Mouse (Mus musculus) CH12.LX (cell line): ENCODE data around the gene 2810408A11Rik. TPM values are rescaled to one million over a fixed set of nuclear protein-coding genes. Genes with fewer than 3 reads are reported as not detected.

Source experiments
- DNase-seq: peaks from one replicate; pipeline ENCODE4 v3.0.0-alpha.2; 2013; ENCODE audit errors: extremely low read depth
- H3K27ac ChIP-seq: 2 replicates; pipeline ENCODE4 v1.5.1; 2012; ENCODE audit warnings: low read depth, mild to moderate bottlenecking, control low read depth, moderate library complexity; ENCODE audit not compliant: insufficient read depth
- H3K27me3 ChIP-seq: replicated peaks from 2 replicates; pipeline ENCODE3; 2012; ENCODE audit warnings: inconsistent platforms
- H3K36me3 ChIP-seq, 2 experiments: replicated peaks in 1 of 2; 2 replicates each; pipeline versions ENCODE3 to v1.6.1; 2012; ENCODE audit warnings: inconsistent platforms in 1 of 2, low read length in 1 of 2, mild to moderate bottlenecking in 1 of 2, mixed read lengths in 1 of 2, moderate library complexity in 1 of 2; ENCODE audit not compliant: control insufficient read depth in 1 of 2, insufficient read depth in 1 of 2
- H3K4me1 ChIP-seq, 2 experiments: 2 replicates each; pipeline ENCODE4 v1.6.1; 2012; ENCODE audit warnings: inconsistent platforms in 1 of 2, moderate library complexity in 1 of 2; ENCODE audit not compliant: insufficient read depth in 2 of 2, control insufficient read depth in 1 of 2
- H3K4me2 ChIP-seq: 2 replicates; pipeline ENCODE4 v1.6.1; 2012; ENCODE audit warnings: low read depth, mild to moderate bottlenecking, control low read depth; ENCODE audit not compliant: poor library complexity, insufficient read depth, severe bottlenecking
- H3K4me3 ChIP-seq, 3 experiments: fragments of 150-350 bp in 1 of 3; sonication (generic) in 1 of 3; replicated peaks in 1 of 3; 2 replicates each; pipeline versions ENCODE3 to v1.5.1; 2011 to 2012; ENCODE audit warnings: low read depth in 2 of 3, low read length in 2 of 3, mild to moderate bottlenecking in 2 of 3, moderate library complexity in 2 of 3, control low read depth in 1 of 3, improper control_type of control experiment in 1 of 3, inconsistent platforms in 1 of 3, mixed read lengths in 1 of 3; ENCODE audit not compliant: poor library complexity in 1 of 3
- H3K79me2 ChIP-seq: replicated peaks from 2 replicates; pipeline ENCODE4 v1.6.1; 2012; ENCODE audit warnings: mild to moderate bottlenecking, moderate library complexity; ENCODE audit not compliant: control insufficient read depth, poor library complexity, insufficient read depth, severe bottlenecking; ENCODE audit errors: extremely low read depth
- H3K9ac ChIP-seq: 2 replicates; pipeline ENCODE4 v1.6.1; 2012; ENCODE audit warnings: low read depth, mild to moderate bottlenecking, control low read depth, moderate library complexity; ENCODE audit not compliant: insufficient read depth
- H3K9me3 ChIP-seq: replicated peaks from 2 replicates; pipeline ENCODE3; 2012; ENCODE audit warnings: low read length, inconsistent platforms, mixed read lengths
- BHLHE40 ChIP-seq: IDR thresholded peaks from 2 replicates; pipeline ENCODE4 v1.6.1; 2011; ENCODE audit warnings: mild to moderate bottlenecking, low read depth, low read length, improper control_type of control experiment
- CTCF ChIP-seq, 2 experiments: IDR thresholded peaks in 1 of 2; conservative IDR thresholded peaks in 1 of 2; 2 replicates each; pipeline ENCODE4 v1.5.1; 2011 to 2012; ENCODE audit warnings: low read depth in 2 of 2, low read length in 2 of 2, improper control_type of control experiment in 1 of 2, inconsistent platforms in 1 of 2, mild to moderate bottlenecking in 1 of 2, moderate library complexity in 1 of 2
- E2F4 ChIP-seq: IDR thresholded peaks from 2 replicates; pipeline ENCODE4 v1.6.1; 2011; ENCODE audit warnings: low read depth, low read length, improper control_type of control experiment; ENCODE audit not compliant: insufficient replicate concordance
- EP300 ChIP-seq: IDR thresholded peaks from 2 replicates; pipeline ENCODE4 v1.6.1; 2011; ENCODE audit warnings: low read length, improper control_type of control experiment
- ETS1 ChIP-seq: conservative IDR thresholded peaks from 2 replicates; pipeline ENCODE4 v1.6.1; 2012; ENCODE audit warnings: low read depth, mild to moderate bottlenecking, inconsistent platforms, low read length, improper control_type of control experiment, moderate library complexity
- GABPA ChIP-seq: IDR thresholded peaks from 2 replicates; pipeline ENCODE4 v1.6.1; 2012; ENCODE audit warnings: low read depth, low read length, improper control_type of control experiment, inconsistent platforms; ENCODE audit not compliant: insufficient replicate concordance
- IRF4 ChIP-seq: IDR thresholded peaks from 2 replicates; pipeline ENCODE4 v1.6.1; 2014; ENCODE audit warnings: low read depth, mild to moderate bottlenecking, inconsistent platforms, low read length, improper control_type of control experiment
- JUN ChIP-seq: IDR thresholded peaks from 2 replicates; pipeline ENCODE4 v1.6.1; 2011; ENCODE audit warnings: low read depth, mild to moderate bottlenecking, low read length, improper control_type of control experiment, moderate library complexity; ENCODE audit not compliant: insufficient read depth
- JUND ChIP-seq: conservative IDR thresholded peaks from 2 replicates; pipeline ENCODE4 v1.6.1; 2011; ENCODE audit warnings: low read depth, low read length, improper control_type of control experiment
- MAX ChIP-seq: IDR thresholded peaks from 2 replicates; pipeline ENCODE4 v1.6.1; 2011; ENCODE audit warnings: low read length, improper control_type of control experiment
- MAZ ChIP-seq: IDR thresholded peaks from 2 replicates; pipeline ENCODE4 v1.6.1; 2012; ENCODE audit warnings: low read depth, mild to moderate bottlenecking, inconsistent platforms, low read length, improper control_type of control experiment, moderate library complexity
- MXI1 ChIP-seq: IDR thresholded peaks from 2 replicates; pipeline ENCODE4 v1.6.1; 2011; ENCODE audit warnings: mild to moderate bottlenecking, low read depth, low read length, improper control_type of control experiment
- MYC ChIP-seq: IDR thresholded peaks from 2 replicates; pipeline ENCODE4 v1.6.1; 2011; ENCODE audit warnings: low read depth, mild to moderate bottlenecking, improper control_type of control experiment, low read length
- PAX5 ChIP-seq: IDR thresholded peaks from 2 replicates; pipeline ENCODE4 v1.6.1; 2012; ENCODE audit warnings: low read length, inconsistent platforms, mixed read lengths
- POLR2A ChIP-seq: IDR thresholded peaks from 2 replicates; pipeline ENCODE4 v1.6.1; 2011; ENCODE audit warnings: low read depth, mild to moderate bottlenecking, improper control_type of control experiment, low read length
- SIN3A ChIP-seq: IDR thresholded peaks from 2 replicates; pipeline ENCODE4 v1.6.1; 2012; ENCODE audit warnings: low read length, improper control_type of control experiment, inconsistent platforms
- TBP ChIP-seq: conservative IDR thresholded peaks from 2 replicates; pipeline ENCODE4 v1.6.1; 2011; ENCODE audit warnings: low read depth, low read length, improper control_type of control experiment
- TCF12 ChIP-seq: IDR thresholded peaks from 2 replicates; pipeline ENCODE4 v1.6.1; 2014; ENCODE audit warnings: low read depth, mild to moderate bottlenecking, inconsistent platforms, low read length, improper control_type of control experiment
- UBTF ChIP-seq: IDR thresholded peaks from 2 replicates; pipeline ENCODE4 v1.6.1; 2012; ENCODE audit warnings: low read depth, mild to moderate bottlenecking, inconsistent platforms, low read length, improper control_type of control experiment, moderate library complexity
- USF1 ChIP-seq: IDR thresholded peaks from 2 replicates; pipeline ENCODE4 v1.6.1; 2014; ENCODE audit warnings: low read depth, mild to moderate bottlenecking, inconsistent platforms, low read length, improper control_type of control experiment
- USF2 ChIP-seq: conservative IDR thresholded peaks from 2 replicates; pipeline ENCODE4 v1.6.1; 2011; ENCODE audit warnings: low read depth, low read length, improper control_type of control experiment
- ZC3H11A ChIP-seq: IDR thresholded peaks from 2 replicates; pipeline ENCODE4 v1.6.1; 2012; ENCODE audit warnings: low read depth, mild to moderate bottlenecking, inconsistent platforms, low read length, improper control_type of control experiment
- ZNF384 ChIP-seq: IDR thresholded peaks from 2 replicates; pipeline ENCODE4 v1.6.1; 2012; ENCODE audit warnings: low read depth, low read length, improper control_type of control experiment, inconsistent platforms
- dilution Hi-C: fragments of 300-500 bp; cut with MboI; formaldehyde crosslinking; loops from 2 replicates; pipeline ENCODE4 v1.14.3; 2020; ENCODE audit warnings: low sequenced_read_pairs; ENCODE audit not compliant: extremely low pct_unique_long_range_greater_than_20kb, extremely low pct_ligation_motif_present
- in situ Hi-C: fragments of 300-500 bp; cut with MboI; formaldehyde crosslinking; loops from 3 replicates; pipeline ENCODE4 v1.14.3; 2019; ENCODE audit warnings: low sequenced_read_pairs, low pct_ligation_motif_present, low pct_unique_long_range_greater_than_20kb, mixed read lengths
- polyA plus RNA-seq: library from polyadenylated mRNA; unstranded; fragments of >175 nt; gene quantifications from 2 replicates; pipeline ENCODE4 v1.2.1, GENCODE M21; 2012; ENCODE audit warnings: low read depth; ENCODE audit not compliant: insufficient read length
- total RNA-seq, 2 experiments: library from RNA; depleted of rRNA; stranded (reverse); fragments of 300-350 nt in 1 of 2; fragments of >200 nt in 1 of 2; gene quantifications; 2 replicates each; pipeline ENCODE4 v1.2.3; 2012 to 2014

2810408A11Rik gene
- total and polyA plus RNA-seq, 3 experiments = 0.33 to 0.86 (median 0.59) TPM

DNA sequence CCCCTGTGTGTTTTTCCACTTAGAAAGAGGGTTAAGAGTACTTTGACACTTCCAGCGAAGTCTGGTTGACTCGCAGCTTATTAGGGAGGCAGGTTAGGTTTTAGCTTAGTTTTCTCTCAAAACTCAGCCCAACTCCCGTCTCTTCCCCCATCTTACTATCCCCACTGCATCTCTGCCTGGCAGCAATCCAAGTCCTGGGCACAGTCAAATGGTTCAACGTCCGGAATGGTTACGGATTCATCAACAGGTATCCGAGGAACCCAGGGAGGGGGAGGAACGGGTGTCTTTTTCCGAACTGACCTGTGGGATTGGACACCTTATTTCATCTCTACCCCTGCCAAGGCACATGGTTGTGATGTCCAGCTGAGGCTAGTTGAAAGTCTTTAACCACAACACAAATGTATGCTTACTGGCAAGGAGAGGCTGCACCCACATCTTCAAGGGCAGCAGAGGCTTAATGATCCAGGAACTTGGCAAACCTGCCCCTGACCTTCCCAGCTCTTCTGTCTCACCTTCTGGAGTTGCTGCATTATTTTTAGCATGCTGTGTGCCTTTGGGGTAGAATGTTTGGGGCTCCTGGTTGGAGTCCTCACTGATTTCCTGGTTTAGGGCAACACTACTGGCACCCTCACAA lies 36.0 kb upstream of the 2810408A11Rik start:
- in situ Hi-C loops (no loop called here), dilution Hi-C loops (no loop called here)
- H3K27me3 ChIP-seq = peaks cover 65% of the 10 kb centered on the region
- TF ChIP-seq UBTF (no peak), ZNF384 (no peak), JUN (no peak), TCF12 (no peak), ZC3H11A (no peak), EP300 (no peak), ETS1 (no peak), SIN3A (no peak), MXI1 (no peak), MAZ (no peak), MYC (no peak), USF1 (no peak), GABPA (no peak), USF2 (no peak), CTCF (conservative IDR thresholded peaks at IDR 0.05 in 1 of 2, IDR thresholded peaks at IDR 0.05 in 1 of 2; ENCODE audit: low read depth in 2 of 2, low read length in 2 of 2) (no peak), BHLHE40 (no peak), PAX5 (no peak), TBP (no peak), E2F4 (no peak), IRF4 (no peak)
- H3K27ac ChIP-seq = no peak overlapping the region
- H3K4me2 ChIP-seq = no peak overlapping the region
- H3K36me3 ChIP-seq = no peaks in the 10 kb centered on the region
- DNase-seq = no peak
- no peak overlapping the region for H3K4me3 ChIP-seq
- H3K4me1 ChIP-seq = peaks cover 0 to 42% of the 10 kb centered on the region in 2 experiments; a peak in 3 of 4 replicates
- no peaks in the 10 kb centered on the region for H3K79me2 ChIP-seq
- no peaks in the 10 kb centered on the region for H3K9me3 ChIP-seq
- no peak overlapping the region for H3K9ac ChIP-seq

DNA sequence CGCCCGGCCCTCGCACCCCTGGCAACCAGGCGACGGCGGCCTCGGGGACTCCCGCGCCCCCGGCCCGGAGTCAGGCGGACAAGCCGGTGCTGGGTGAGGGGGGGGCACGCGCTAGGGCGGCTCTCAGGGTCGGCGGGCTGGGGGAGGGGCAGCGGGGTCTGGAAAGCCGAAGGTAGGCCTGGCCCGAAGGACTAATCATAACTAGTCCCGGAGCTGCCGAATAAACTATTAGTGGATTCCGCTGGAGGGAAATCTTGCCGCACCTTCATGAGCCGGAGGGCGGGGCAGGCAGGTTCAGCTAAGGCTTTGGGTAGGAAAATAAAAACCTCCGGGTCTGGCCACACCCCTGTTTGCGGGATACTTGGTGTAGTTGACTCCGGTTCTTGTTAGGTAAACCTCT lies 35.4 kb upstream of the 2810408A11Rik start:
- peaks cover 65% of the 10 kb centered on the region for H3K27me3 ChIP-seq
- H3K4me1 ChIP-seq = peaks cover 2 to 49% of the 10 kb centered on the region in 2 experiments
- H3K79me2 ChIP-seq = no peaks in the 10 kb centered on the region
- no peaks in the 10 kb centered on the region for H3K36me3 ChIP-seq
- H3K4me3 ChIP-seq = peak overlapping the region in 1 of 3 experiments; percentile 51
- in situ Hi-C loops (no loop called here), dilution Hi-C loops (no loop called here)
- TF ChIP-seq MAX = no peak
- no peak for TF ChIP-seq JUND
- no peak for TF ChIP-seq ZNF384
- no peak for TF ChIP-seq POLR2A
- no peak overlapping the region for H3K9ac ChIP-seq
- H3K9me3 ChIP-seq = no peaks in the 10 kb centered on the region
- DNase-seq = no peak
- no peak overlapping the region for H3K27ac ChIP-seq
- H3K4me2 ChIP-seq = peak overlapping the region; percentile 92
